Mouse (Mus musculus) liver, embryonic 12.5 days (tissue): ENCODE data around the gene Scamp3. TPM values are rescaled to one million over a fixed set of nuclear protein-coding genes. Genes with fewer than 3 reads are reported as not detected.
A peak's percentile ranks its signal among the peaks of the same experiment; 100 is the strongest.
"Not testable (repeated sequence)": the region's sequence is repeated elsewhere in the genome, so short reads cannot be mapped to it uniquely, and the experiment has no call there.

Experiments used
- ATAC-seq: fragments of 200-750 bp; cut with Nextera tagmentation; 2 replicates; pipeline ENCODE4 v1.8.0; 2017; ENCODE audit warnings: moderate number of reproducible peaks, mild to moderate bottlenecking, moderate library complexity
- H3K27ac ChIP-seq: fragments of 300-500 bp; sonication (generic); 2 replicates; pipeline ENCODE4 v1.5.1; 2016; ENCODE audit warnings: mild to moderate bottlenecking
- H3K27me3 ChIP-seq: fragments of 300-500 bp; sonication (generic); replicated peaks from 2 replicates; pipeline ENCODE4 v1.6.1; 2016; ENCODE audit warnings: mild to moderate bottlenecking, moderate library complexity
- H3K36me3 ChIP-seq: fragments of 300-500 bp; sonication (generic); 2 replicates; pipeline ENCODE4 v1.6.1; 2016; ENCODE audit warnings: mild to moderate bottlenecking, moderate library complexity
- H3K4me1 ChIP-seq: fragments of 300-500 bp; sonication (generic); 2 replicates; pipeline ENCODE4 v1.6.1; 2016
- H3K4me2 ChIP-seq: fragments of 300-500 bp; sonication (generic); 2 replicates; pipeline ENCODE4 v1.6.1; 2016; ENCODE audit warnings: mild to moderate bottlenecking, moderate library complexity
- H3K4me3 ChIP-seq: fragments of 300-500 bp; sonication (generic); 2 replicates; pipeline ENCODE4 v1.5.1; 2016; ENCODE audit warnings: mild to moderate bottlenecking, moderate library complexity
- H3K9ac ChIP-seq: fragments of 300-500 bp; sonication (generic); 2 replicates; pipeline ENCODE4 v1.6.1; 2016; ENCODE audit warnings: mild to moderate bottlenecking, moderate library complexity
- H3K9me3 ChIP-seq: fragments of 300-500 bp; sonication (generic); replicated peaks from 2 replicates; pipeline ENCODE4 v1.6.1; 2016; ENCODE audit warnings: mild to moderate bottlenecking, moderate library complexity
- WGBS: fragments of 180-500 bp; shearing (Covaris S2); methylation state at CpG from one replicate; pipeline ENCODE4 v1.1.7; 2016; ENCODE audit not compliant: insufficient replicate concordance; 5-methylcytosine and 5-hydroxymethylcytosine counted together
- polyA plus RNA-seq: library from polyadenylated mRNA; unstranded; fragments of >200 nt; fragmentation: Nextera tagmentation; extraction: Ambion mirVana; gene quantifications from 2 replicates; pipeline ENCODE4 v1.2.1, GENCODE M21; 2016

Gene Scamp3
- polyA plus RNA-seq, 1 experiment from 2014 or later: 86.3 TPM

DNA sequence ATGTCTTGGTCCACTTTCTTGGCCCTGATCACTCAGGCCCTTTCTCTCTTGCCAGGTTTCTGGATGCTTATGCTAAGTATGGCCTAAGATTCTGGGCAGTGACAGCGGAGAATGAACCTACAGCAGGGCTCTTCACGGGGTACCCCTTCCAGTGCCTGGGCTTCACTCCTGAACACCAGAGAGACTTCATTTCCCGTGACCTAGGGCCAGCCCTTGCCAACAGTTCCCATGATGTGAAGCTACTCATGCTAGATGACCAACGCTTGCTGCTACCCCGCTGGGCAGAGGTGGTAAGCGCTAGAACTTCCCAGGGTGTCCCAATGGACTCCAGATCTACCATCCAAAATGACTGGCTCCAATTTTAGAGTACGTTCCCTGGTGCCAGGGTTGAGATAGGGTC lies 28.8 kb downstream of the Scamp3 start:
- Histone ChIP-seq H3K4me1 (peaks cover 12% of the 10 kb centered on the region), H3K27ac (no peak overlapping the region), H3K36me3 (peaks cover 71% of the 10 kb centered on the region), H3K4me2 (no peak overlapping the region), H3K4me3 (no peak overlapping the region), H3K9ac (no peak overlapping the region), H3K27me3 (no peaks in the 10 kb centered on the region), H3K9me3 (no peaks in the 10 kb centered on the region)
- 81% methylated on average over 7 of the region's 7 CpGs for whole genome bisulfite sequencing
- no peak for ATAC-seq

GRCm38 (mm10) chr3:89206695-89207094 lies 29.4 kb downstream of the Scamp3 start:
- Histone ChIP-seq H3K9ac (no peak overlapping the region), H3K27ac (no peak overlapping the region), H3K4me2 (no peak overlapping the region), H3K27me3 (no peaks in the 10 kb centered on the region), H3K4me1 (peaks cover 17% of the 10 kb centered on the region), H3K36me3 (peaks cover 77% of the 10 kb centered on the region), H3K9me3 (no peaks in the 10 kb centered on the region), H3K4me3 (no peak overlapping the region)
- ATAC-seq: no peak
- WGBS: 68% methylated on average over 2 of the region's 2 CpGs

GRCm38 (mm10) chr3:89208075-89208657 lies 30.9 kb downstream of the Scamp3 start:
- Histone ChIP-seq H3K27ac (no peak overlapping the region), H3K4me2 (no peak overlapping the region), H3K4me1 (peaks cover 24% of the 10 kb centered on the region), H3K27me3 (no peaks in the 10 kb centered on the region), H3K4me3 (no peak overlapping the region), H3K36me3 (peaks cover 78% of the 10 kb centered on the region), H3K9me3 (no peaks in the 10 kb centered on the region), H3K9ac (no peak overlapping the region)
- WGBS: 90% methylated on average over 13 of the region's 13 CpGs
- ATAC-seq: no peak

- Histone ChIP-seq H3K4me2 (no peak overlapping the region), H3K27ac (no peak overlapping the region), H3K36me3 (peaks cover 78% of the 10 kb centered on the region), H3K4me1 (peaks cover 23% of the 10 kb centered on the region), H3K9me3 (no peaks in the 10 kb centered on the region), H3K9ac (no peak overlapping the region), H3K27me3 (no peaks in the 10 kb centered on the region), H3K4me3 (no peak overlapping the region)
- WGBS: 82% methylated on average over 6 of the region's 6 CpGs
- ATAC-seq: no peak
Observed at GRCm38 (mm10) chr3:89208736-89209135, 31.5 kb downstream of the Scamp3 start.

GRCm38 (mm10) chr3:89209731-89210130 lies 32.5 kb downstream of the Scamp3 start:
- 84% methylated on average over 7 of the region's 7 CpGs for WGBS
- H3K27me3 ChIP-seq: no peaks in the 10 kb centered on the region
- no peak overlapping the region for H3K4me2 ChIP-seq
- H3K27ac ChIP-seq: no peak overlapping the region
- peaks cover 29% of the 10 kb centered on the region for H3K4me1 ChIP-seq
- no peak for ATAC-seq
- no peaks in the 10 kb centered on the region for H3K9me3 ChIP-seq
- H3K9ac ChIP-seq: no peak overlapping the region
- peaks cover 69% of the 10 kb centered on the region for H3K36me3 ChIP-seq
- H3K4me3 ChIP-seq: no peak overlapping the region

- no peak overlapping the region for H3K9ac ChIP-seq
- peaks cover 3% of the 10 kb centered on the region for H3K27me3 ChIP-seq
- no peak for ATAC-seq
- no peak overlapping the region for H3K27ac ChIP-seq
- WGBS: 75% methylated on average over 13 of the region's 13 CpGs
- no peaks in the 10 kb centered on the region for H3K9me3 ChIP-seq
- H3K4me1 ChIP-seq: peaks cover 34% of the 10 kb centered on the region
- peaks cover 65% of the 10 kb centered on the region for H3K36me3 ChIP-seq
- no peak overlapping the region for H3K4me3 ChIP-seq
- no peak overlapping the region for H3K4me2 ChIP-seq
Observed at GRCm38 (mm10) chr3:89210162-89210561, 32.9 kb downstream of the Scamp3 start.

DNA sequence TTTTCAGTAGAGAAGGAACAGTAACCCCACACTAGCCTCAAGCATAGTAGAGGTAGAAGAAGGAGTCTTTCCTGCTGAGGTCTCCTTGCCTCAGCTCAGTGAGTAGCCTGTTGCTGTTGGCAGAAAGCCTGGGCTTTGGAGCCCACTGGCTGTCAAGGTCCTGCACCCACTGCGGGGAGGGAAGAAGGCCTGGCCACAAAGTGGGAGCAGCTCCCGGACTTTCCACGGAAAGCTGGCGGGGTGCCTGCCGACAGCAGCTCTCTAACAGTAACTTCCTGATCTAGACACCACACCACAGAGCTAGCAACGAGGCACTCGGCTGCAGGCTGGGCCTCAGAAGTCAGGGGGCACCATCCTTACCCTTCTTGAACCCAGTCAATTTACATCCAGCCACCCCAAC lies 33.5 kb downstream of the Scamp3 start:
- H3K9me3 ChIP-seq: no peaks in the 10 kb centered on the region

GRCm38 (mm10) chr3:89213803-89214530 lies 36.7 kb downstream of the Scamp3 start:
- peak overlapping the region; percentile 87 for H3K4me3 ChIP-seq
- H3K27me3 ChIP-seq: peaks cover 20% of the 10 kb centered on the region
- peaks cover 41% of the 10 kb centered on the region for H3K4me1 ChIP-seq
- H3K36me3 ChIP-seq: peaks cover 28% of the 10 kb centered on the region
- peak overlapping the region; percentile 96 for H3K4me2 ChIP-seq
- H3K9me3 ChIP-seq: no peaks in the 10 kb centered on the region
- H3K27ac ChIP-seq: peak overlapping the region; percentile 90
- H3K9ac ChIP-seq: peak overlapping the region; percentile 80
- under 1% methylated on average over 69 of the region's 69 CpGs for WGBS
- peak; percentile 90 for ATAC-seq

More for the DNA sequence above, 33.5 kb downstream of the Scamp3 start:
- H3K4me1 ChIP-seq: peaks cover 39% of the 10 kb centered on the region
- H3K4me3 ChIP-seq: no peak overlapping the region
- peaks cover 9% of the 10 kb centered on the region for H3K27me3 ChIP-seq
- peaks cover 59% of the 10 kb centered on the region for H3K36me3 ChIP-seq
- no peak overlapping the region for H3K27ac ChIP-seq
- WGBS: 70% methylated on average over 7 of the region's 7 CpGs
- H3K9ac ChIP-seq: no peak overlapping the region
- no peak for ATAC-seq
- no peak overlapping the region for H3K4me2 ChIP-seq

DNA sequence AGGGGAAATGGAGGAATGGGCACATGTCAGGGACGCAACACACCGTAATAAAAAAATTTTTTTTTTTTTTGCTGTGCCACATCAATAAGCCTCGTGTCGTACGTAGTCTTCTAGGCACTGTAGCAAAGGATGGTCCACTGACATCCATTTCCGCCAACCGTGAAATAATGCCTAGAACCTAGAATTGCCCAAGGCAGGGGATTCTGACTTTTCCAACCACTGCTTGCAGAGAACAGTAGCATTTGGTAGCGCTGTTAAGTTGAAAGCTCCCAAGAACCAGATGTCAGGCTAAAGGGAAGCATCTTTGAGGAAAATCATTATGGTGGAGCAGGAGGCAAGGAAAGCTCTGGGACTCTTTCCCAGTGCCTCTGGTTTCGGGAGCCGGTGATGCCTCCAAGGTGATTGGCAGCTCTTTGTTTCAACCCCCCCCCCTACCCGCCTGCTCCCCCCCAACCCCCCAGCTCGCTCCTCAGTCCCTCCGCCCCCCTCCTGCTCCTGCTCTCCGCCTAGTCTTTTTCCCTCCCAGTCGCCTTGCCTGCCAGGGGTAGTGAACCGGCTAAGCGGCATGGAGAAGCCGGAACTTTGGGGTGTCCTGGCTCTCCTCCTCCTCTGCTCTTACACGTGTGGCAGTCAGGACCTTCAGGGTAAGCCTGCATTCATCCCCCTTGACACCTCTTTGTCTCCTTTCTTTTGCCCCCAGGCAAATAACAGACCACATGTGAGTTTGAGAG lies 37.6 kb downstream of the Scamp3 start, which contains the start of gene Thbs3:
Thbs3 (plus strand) TSS at position 500 of the 731 bp plus-strand sequence.
- H3K9me3 ChIP-seq: no peaks in the 10 kb centered on the region
- peaks cover 20% of the 10 kb centered on the region for H3K36me3 ChIP-seq
- H3K4me1 ChIP-seq: peaks cover 41% of the 10 kb centered on the region
- peaks cover 26% of the 10 kb centered on the region for H3K27me3 ChIP-seq
- peak within 1 kb of the TSS; percentile 80 for H3K9ac ChIP-seq
- ATAC-seq: no peak
- H3K4me2 ChIP-seq: peak within 1 kb of the TSS; percentile 96
- peak within 1 kb of the TSS; percentile 90 for H3K27ac ChIP-seq
- WGBS: 3% methylated on average over 19 of the region's 19 CpGs
- peak within 1 kb of the TSS; percentile 87 for H3K4me3 ChIP-seq

GRCm38 (mm10) chr3:89215853-89216252 lies 38.6 kb downstream of the Scamp3 start:
- Histone ChIP-seq H3K4me2 (peak overlapping the region; percentile 96), H3K27me3 (peaks cover 27% of the 10 kb centered on the region), H3K4me1 (peaks cover 41% of the 10 kb centered on the region), H3K27ac (0 out of 2 replicates have a peak overlapping the region, but pooled peaks have one; percentile 14), H3K9ac (peak overlapping the region; percentile 80; the same call in 1 of the 2 replicates), H3K36me3 (peaks cover 10% of the 10 kb centered on the region), H3K9me3 (no peaks in the 10 kb centered on the region), H3K4me3 (peak overlapping the region; percentile 87; the same call in 1 of the 2 replicates)
- ATAC-seq: 0 out of 2 replicates have a peak, but pooled peaks have one; percentile 22
- WGBS: under 1% methylated on average over 6 of the region's 6 CpGs

GRCm38 (mm10) chr3:89216407-89216806 lies 39.1 kb downstream of the Scamp3 start:
- ATAC-seq, H3K4me3 ChIP-seq, H3K4me2 ChIP-seq, H3K36me3 ChIP-seq, H3K27ac ChIP-seq, H3K9ac ChIP-seq, H3K9me3 ChIP-seq: not testable (repeated sequence)
- peaks cover 32% of the 10 kb centered on the region for H3K27me3 ChIP-seq
- 60% methylated on average over 7 of the region's 7 CpGs for WGBS
- H3K4me1 ChIP-seq: peaks cover 37% of the 10 kb centered on the region

- no peaks in the 10 kb centered on the region for H3K36me3 ChIP-seq
- H3K4me1 ChIP-seq: peaks cover 18% of the 10 kb centered on the region
- 63% methylated on average over 1 of the region's 1 CpGs for WGBS
Observed at GRCm38 (mm10) chr3:89218271-89218670, 41.0 kb downstream of the Scamp3 start.

More at GRCm38 (mm10) chr3:89218271-89218670, 41.0 kb downstream of the Scamp3 start:
- H3K4me3 ChIP-seq: no peak overlapping the region
- H3K9ac ChIP-seq: no peak overlapping the region
- no peaks in the 10 kb centered on the region for H3K9me3 ChIP-seq
- H3K27me3 ChIP-seq: peaks cover 40% of the 10 kb centered on the region
- no peak overlapping the region for H3K4me2 ChIP-seq
- no peak overlapping the region for H3K27ac ChIP-seq
- ATAC-seq: no peak
